Mouse (Mus musculus): Measurements from ENCODE around the gene Chrm1. TPM values are rescaled to one million over a fixed set of nuclear protein-coding genes. Genes with fewer than 3 reads are reported as not detected.

Chrm1 gene
- 2.3 and 2.4 TPM in 2 replicates for polyA plus RNA-seq (2012; rRNA removed)

GRCm38 (mm10) chr19:8663360-8663839 lies at the start of gene Chrm1:
TSS of gene Chrm1 (plus strand) at chr19:8663789.
- Histone ChIP-seq H3K36me3 (ENCODE audit: control insufficient read depth, insufficient read depth, low read length) (no peaks in the 10 kb centered on the region), H3K4me1 (ENCODE audit: control insufficient read depth, insufficient read depth, insufficient read length, low read length) (peaks cover 4% of the 10 kb centered on the region), H3K27me3 (ENCODE audit: control insufficient read depth, insufficient read depth, low read length) (peaks cover 7% of the 10 kb centered on the region; the same call in 1 of the 2 replicates), H3K27ac (ENCODE audit: insufficient read depth, low read depth, low read length) (no peak within 1 kb of the TSS), H3K4me3 (ENCODE audit: low read depth, low read length) (peak within 1 kb of the TSS; percentile 50)
- no peak for TF ChIP-seq POLR2A (IDR thresholded peaks at IDR 0.05; ENCODE audit: low read depth, low read length)
- no peak for TF ChIP-seq CTCF (IDR thresholded peaks at IDR 0.05; ENCODE audit: extremely low read depth, insufficient read length, insufficient replicate concordance, low read depth, low read length)
- 53% methylated on average over 9 of the region's 9 CpGs for WGBS

- Histone ChIP-seq H3K27ac (ENCODE audit: insufficient read depth, low read depth, low read length) (no peak overlapping the region), H3K4me1 (ENCODE audit: control insufficient read depth, insufficient read depth, insufficient read length, low read length) (no peaks in the 10 kb centered on the region), H3K36me3 (ENCODE audit: control insufficient read depth, insufficient read depth, low read length) (no peaks in the 10 kb centered on the region), H3K4me3 (ENCODE audit: low read depth, low read length) (no peak overlapping the region), H3K27me3 (ENCODE audit: control insufficient read depth, insufficient read depth, low read length) (no peaks in the 10 kb centered on the region)
- WGBS, result 70% methylated on average over 2 of the region's 2 CpGs
- TF ChIP-seq CTCF (IDR thresholded peaks at IDR 0.05; ENCODE audit: extremely low read depth, insufficient read length, insufficient replicate concordance, low read depth, low read length), result no peak
- TF ChIP-seq POLR2A (IDR thresholded peaks at IDR 0.05; ENCODE audit: low read depth, low read length), result no peak
Observed at GRCm38 (mm10) chr19:8614343-8614742, 49.2 kb upstream of the Chrm1 start.

DNA sequence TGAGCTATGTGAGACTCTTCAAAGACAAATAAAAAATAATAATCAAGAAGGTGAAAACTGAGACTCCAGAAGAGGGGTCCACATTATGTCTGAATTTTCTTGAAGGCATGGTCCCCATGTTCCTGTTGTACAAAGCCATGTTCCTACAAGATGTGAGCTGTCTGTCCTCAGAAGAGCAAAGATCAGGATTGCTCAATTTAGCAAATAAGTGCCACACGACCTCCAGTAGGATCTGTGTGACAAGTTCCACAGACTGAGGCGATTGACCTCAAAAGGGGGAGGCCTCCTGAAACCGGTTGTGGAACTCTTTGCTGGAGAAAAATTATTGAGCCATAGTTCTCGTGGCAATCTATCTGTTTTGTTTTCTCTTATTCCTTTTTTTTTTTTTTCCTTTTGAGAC lies 47.3 kb upstream of the Chrm1 start:
- no peaks in the 10 kb centered on the region for H3K36me3 ChIP-seq (ENCODE audit: control insufficient read depth, insufficient read depth, low read length)
- no peak for TF ChIP-seq POLR2A (IDR thresholded peaks at IDR 0.05; ENCODE audit: low read depth, low read length)
- TF ChIP-seq CTCF (IDR thresholded peaks at IDR 0.05; ENCODE audit: extremely low read depth, insufficient read length, insufficient replicate concordance, low read depth, low read length), result no peak

DNA sequence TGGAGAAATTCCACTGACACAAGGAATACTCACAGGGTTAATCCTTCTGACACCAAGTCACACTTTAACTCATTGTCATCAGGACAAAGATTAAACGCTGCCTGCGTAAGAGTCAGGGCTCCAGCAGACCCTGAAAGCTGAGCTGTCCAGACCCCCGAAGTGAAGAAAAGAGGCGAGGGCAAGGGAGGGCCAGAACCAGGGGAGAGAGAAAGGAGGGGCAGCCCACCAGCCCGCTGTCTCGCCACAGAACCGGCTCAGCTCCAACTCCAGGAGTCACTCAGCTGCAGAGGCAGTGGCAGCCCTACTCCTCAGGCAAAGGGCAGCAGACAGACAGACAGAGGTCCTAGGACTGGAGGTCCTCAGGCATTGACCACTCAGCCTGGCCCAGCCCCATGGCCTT lies 45.7 kb upstream of the Chrm1 start, which contains the start of gene Slc22a6:
Slc22a6 (plus strand) TSS at position 136 of the 400 bp plus-strand sequence.
- Histone ChIP-seq H3K36me3 (ENCODE audit: control insufficient read depth, insufficient read depth, low read length) (no peaks in the 10 kb centered on the region), H3K4me3 (ENCODE audit: low read depth, low read length) (no peak within 1 kb of the TSS), H3K27ac (ENCODE audit: insufficient read depth, low read depth, low read length) (no peak within 1 kb of the TSS), H3K27me3 (ENCODE audit: control insufficient read depth, insufficient read depth, low read length) (no peaks in the 10 kb centered on the region), H3K4me1 (ENCODE audit: control insufficient read depth, insufficient read depth, insufficient read length, low read length) (no peaks in the 10 kb centered on the region)
- WGBS, result 51% methylated on average over 7 of the region's 7 CpGs
- TF ChIP-seq CTCF (IDR thresholded peaks at IDR 0.05; ENCODE audit: extremely low read depth, insufficient read length, insufficient replicate concordance, low read depth, low read length), result no peak
- no peak for TF ChIP-seq POLR2A (IDR thresholded peaks at IDR 0.05; ENCODE audit: low read depth, low read length)

More for the DNA sequence above, 47.3 kb upstream of the Chrm1 start:
- Histone ChIP-seq H3K27ac (ENCODE audit: insufficient read depth, low read depth, low read length) (no peak overlapping the region), H3K4me3 (ENCODE audit: low read depth, low read length) (no peak overlapping the region), H3K4me1 (ENCODE audit: control insufficient read depth, insufficient read depth, insufficient read length, low read length) (no peaks in the 10 kb centered on the region), H3K27me3 (ENCODE audit: control insufficient read depth, insufficient read depth, low read length) (no peaks in the 10 kb centered on the region)
- WGBS, result 28% methylated on average over 4 of the region's 4 CpGs

DNA sequence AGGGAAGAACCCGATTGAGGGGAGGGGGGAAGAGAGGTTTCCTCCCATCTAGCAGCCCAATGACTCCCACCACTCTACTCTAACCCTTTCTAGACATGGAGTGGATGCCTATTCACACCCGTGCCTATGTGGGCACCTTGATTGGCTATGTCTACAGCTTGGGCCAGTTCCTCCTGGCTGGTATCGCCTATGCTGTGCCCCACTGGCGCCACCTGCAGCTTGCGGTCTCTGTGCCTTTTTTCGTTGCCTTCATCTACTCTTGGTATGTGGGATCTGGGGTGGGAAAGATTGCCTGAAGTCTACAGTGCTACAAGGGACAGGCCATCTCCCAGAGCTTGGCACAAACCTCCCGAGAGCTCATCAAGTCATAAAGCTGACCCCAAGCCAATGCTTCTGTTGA lies 42.5 kb upstream of the Chrm1 start:
- no peaks in the 10 kb centered on the region for H3K36me3 ChIP-seq (ENCODE audit: control insufficient read depth, insufficient read depth, low read length)
- no peak overlapping the region for H3K27ac ChIP-seq (ENCODE audit: insufficient read depth, low read depth, low read length)
- no peak overlapping the region for H3K4me3 ChIP-seq (ENCODE audit: low read depth, low read length)
- no peaks in the 10 kb centered on the region for H3K27me3 ChIP-seq (ENCODE audit: control insufficient read depth, insufficient read depth, low read length)
- TF ChIP-seq CTCF (IDR thresholded peaks at IDR 0.05; ENCODE audit: extremely low read depth, insufficient read length, insufficient replicate concordance, low read depth, low read length), result no peak
- TF ChIP-seq POLR2A (IDR thresholded peaks at IDR 0.05; ENCODE audit: low read depth, low read length), result no peak
- 92% methylated on average over 7 of the region's 7 CpGs for WGBS
- no peaks in the 10 kb centered on the region for H3K4me1 ChIP-seq (ENCODE audit: control insufficient read depth, insufficient read depth, insufficient read length, low read length)

GRCm38 (mm10) chr19:8630249-8630648 lies 33.3 kb upstream of the Chrm1 start:
- 53% methylated on average over 2 of the region's 2 CpGs for WGBS
- Histone ChIP-seq H3K36me3 (ENCODE audit: control insufficient read depth, insufficient read depth, low read length) (no peaks in the 10 kb centered on the region), H3K27me3 (ENCODE audit: control insufficient read depth, insufficient read depth, low read length) (no peaks in the 10 kb centered on the region), H3K4me3 (ENCODE audit: low read depth, low read length) (no peak overlapping the region), H3K27ac (ENCODE audit: insufficient read depth, low read depth, low read length) (no peak overlapping the region), H3K4me1 (ENCODE audit: control insufficient read depth, insufficient read depth, insufficient read length, low read length) (peaks cover 7% of the 10 kb centered on the region; the same call in 1 of the 2 replicates)
- TF ChIP-seq POLR2A (IDR thresholded peaks at IDR 0.05; ENCODE audit: low read depth, low read length), result no peak
- no peak for TF ChIP-seq CTCF (IDR thresholded peaks at IDR 0.05; ENCODE audit: extremely low read depth, insufficient read length, insufficient replicate concordance, low read depth, low read length)

DNA sequence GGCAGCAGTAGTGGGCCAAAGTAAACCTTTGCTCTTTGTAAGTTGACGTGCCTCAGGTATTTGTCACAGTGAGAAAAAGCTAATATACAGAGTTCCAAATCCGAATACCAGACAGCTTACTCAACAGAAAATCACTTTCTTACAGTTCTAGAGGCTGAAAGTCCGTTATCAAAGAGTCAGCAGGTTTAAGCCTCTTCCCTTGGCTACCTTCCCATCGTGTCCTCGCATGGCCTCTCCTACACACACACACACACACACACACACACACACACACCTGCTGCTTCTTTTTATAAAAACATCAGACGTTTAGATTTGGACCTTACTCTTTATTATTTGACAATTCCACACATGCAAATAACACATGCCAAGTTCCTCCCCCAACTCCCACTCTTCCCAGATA lies 32.8 kb upstream of the Chrm1 start:
- Histone ChIP-seq H3K4me1 (ENCODE audit: control insufficient read depth, insufficient read depth, insufficient read length, low read length) (peaks cover 7% of the 10 kb centered on the region; the same call in 1 of the 2 replicates), H3K27ac (ENCODE audit: insufficient read depth, low read depth, low read length) (no peak overlapping the region), H3K4me3 (ENCODE audit: low read depth, low read length) (no peak overlapping the region), H3K36me3 (ENCODE audit: control insufficient read depth, insufficient read depth, low read length) (no peaks in the 10 kb centered on the region), H3K27me3 (ENCODE audit: control insufficient read depth, insufficient read depth, low read length) (no peaks in the 10 kb centered on the region)
- no peak for TF ChIP-seq POLR2A (IDR thresholded peaks at IDR 0.05; ENCODE audit: low read depth, low read length)
- no peak for TF ChIP-seq CTCF (IDR thresholded peaks at IDR 0.05; ENCODE audit: extremely low read depth, insufficient read length, insufficient replicate concordance, low read depth, low read length)
- 21% methylated on average over 6 of the region's 6 CpGs for WGBS
